Mouse (Mus musculus): Measurements from ENCODE around the gene Coa6. TPM values are rescaled to one million over a fixed set of nuclear protein-coding genes. Genes with fewer than 3 reads are reported as not detected.

Gene Coa6
- polyA plus RNA-seq, 1 experiment from 2014 or later: 39.6 TPM

DNA sequence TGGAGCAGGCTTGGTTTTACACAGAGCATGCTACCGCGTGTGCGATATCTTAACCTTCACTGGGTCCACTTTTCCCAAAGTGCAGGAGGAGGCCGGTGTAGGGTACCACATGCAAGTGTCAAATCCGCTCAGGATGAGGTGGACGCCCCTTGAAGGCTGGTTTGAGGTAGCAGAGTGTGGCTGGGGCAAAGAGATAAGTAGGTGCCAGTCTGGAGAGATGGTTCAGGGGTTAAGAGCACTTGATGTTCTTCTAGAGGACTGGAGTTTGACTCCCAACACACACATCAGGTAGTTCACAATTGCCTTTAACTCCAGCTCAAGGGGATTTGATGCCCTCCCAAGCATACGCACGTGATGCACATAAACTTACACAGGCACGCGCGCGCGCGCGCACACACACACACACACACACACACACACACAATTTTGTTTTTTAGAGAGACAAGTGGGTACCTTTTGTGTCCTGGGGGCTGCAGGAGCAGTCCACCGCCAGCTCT is 51.5 kb downstream of the Coa6 start:
- Histone ChIP-seq H3K27ac (0 out of 2 replicates have a peak overlapping the region, but pooled peaks have one; percentile 71), H3K4me3 (peak overlapping the region; percentile 78), H3K9me3 (replicated peaks) (no peaks in the 10 kb centered on the region), H3K36me3 (peaks cover 24% of the 10 kb centered on the region), H3K9ac (peak overlapping the region; percentile 75), H3K4me2 (peak overlapping the region; percentile 94), H3K27me3 (replicated peaks) (peaks cover 28% of the 10 kb centered on the region), H3K4me1 (peaks cover 35% of the 10 kb centered on the region)
- WGBS (ENCODE audit: insufficient replicate concordance): 13% methylated on average over 9 of the region's 16 CpGs
- peak; percentile 77 for ATAC-seq

DNA sequence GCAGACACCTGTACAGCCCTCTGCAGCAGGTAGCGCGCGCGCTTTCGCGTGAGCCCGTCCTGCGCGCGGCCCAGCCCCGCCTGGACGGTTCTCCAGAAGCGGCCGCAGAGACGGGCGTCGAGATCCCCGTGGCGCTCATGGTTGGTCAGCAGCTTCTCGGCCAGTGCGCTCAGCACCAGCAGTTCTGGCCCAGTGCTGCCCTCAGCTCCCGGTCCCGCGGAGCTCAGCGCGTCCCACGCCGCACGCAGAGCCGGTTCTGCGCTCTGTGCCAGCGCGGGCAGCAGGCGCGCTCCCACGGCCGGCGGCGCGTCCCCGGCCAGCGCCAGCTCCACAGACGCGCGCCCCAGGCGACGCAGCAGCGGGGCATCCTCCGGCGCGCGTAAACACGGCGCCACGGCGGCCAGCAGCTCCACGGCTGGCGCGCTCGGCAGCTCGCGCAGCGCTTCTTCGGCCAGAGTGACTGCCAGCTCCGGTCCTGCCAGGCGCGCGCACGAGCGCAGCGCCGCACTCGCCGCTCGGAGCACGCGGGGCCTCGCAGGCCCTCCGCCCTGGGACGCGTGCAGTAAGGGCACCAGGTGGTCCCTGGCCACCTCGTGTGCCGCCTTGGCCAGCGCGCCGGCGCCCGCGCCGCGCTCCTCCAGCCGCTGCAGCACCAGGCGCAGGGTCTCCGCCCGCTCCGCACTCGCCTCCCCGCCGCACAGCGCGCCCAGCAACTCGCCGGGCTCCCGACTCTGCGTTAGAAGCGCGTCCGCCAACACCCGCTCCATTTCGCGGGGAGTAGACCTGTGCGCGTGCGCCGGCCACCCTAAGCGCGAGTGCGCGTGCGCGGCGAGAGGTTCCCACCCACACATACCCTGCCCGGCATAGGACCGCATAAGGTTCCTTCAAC is 52.2 kb downstream of the Coa6 start, which contains the start of gene Tarbp1:
Gene Tarbp1, minus strand, starts transcription at position 767 of the 889 bp plus-strand sequence.
- H3K27ac ChIP-seq: peak within 1 kb of the TSS; percentile 71
- peak within 1 kb of the TSS; percentile 78 for H3K4me3 ChIP-seq
- H3K9ac ChIP-seq: peak within 1 kb of the TSS; percentile 75
- under 1% methylated on average over 124 of the region's 124 CpGs for WGBS (ENCODE audit: insufficient replicate concordance)
- H3K4me1 ChIP-seq: peaks cover 35% of the 10 kb centered on the region
- peaks cover 33% of the 10 kb centered on the region for H3K27me3 ChIP-seq (replicated peaks)
- H3K4me2 ChIP-seq: peak within 1 kb of the TSS; percentile 94
- H3K9me3 ChIP-seq (replicated peaks): no peaks in the 10 kb centered on the region
- peaks cover 18% of the 10 kb centered on the region for H3K36me3 ChIP-seq
- peak; percentile 86 for ATAC-seq

Other genes starting within 250 kb of the Coa6 start
- gene Slc35f3, start 124.0 kb upstream of the Coa6 start, polyA plus RNA-seq (2016; fragmentation: Nextera tagmentation; extraction: Ambion mirVana): 0.05 TPM in 1 of 2 replicates, not detected in the other
- gene Tarbp1, start 52.5 kb downstream of the Coa6 start, polyA plus RNA-seq (2016; fragmentation: Nextera tagmentation; extraction: Ambion mirVana): 3.3 and 3.4 TPM in 2 replicates
- gene Irf2bp2, start 171.5 kb downstream of the Coa6 start, polyA plus RNA-seq (2016; fragmentation: Nextera tagmentation; extraction: Ambion mirVana): 5.5 and 5.6 TPM in 2 replicates

Measured in liver, embryonic 12.5 days (tissue).